Mouse (Mus musculus) liver, embryonic 14.5 days (tissue): Measurements from ENCODE around the gene Spon1.

Experiments used
- CTCF ChIP-seq: IDR thresholded peaks from 2 replicates; pipeline ENCODE4 v1.5.1; 2016; ENCODE audit warnings: antibody characterized with exemption, low read depth, control low read depth
- EP300 ChIP-seq: IDR thresholded peaks from 2 replicates; pipeline ENCODE4 v1.6.1; 2016; ENCODE audit warnings: antibody characterized with exemption, low read depth

- TF ChIP-seq CTCF (no peak), EP300 (no peak)
Observed at GRCm38 (mm10) chr7:114079343-114079742, 313.5 kb downstream of the Spon1 start.
